Mouse (Mus musculus) embryonic facial prominence, embryonic 15.5 days (tissue): ENCODE results near the gene Rmnd1. TPM values are rescaled to one million over a fixed set of nuclear protein-coding genes. Genes with fewer than 3 reads are reported as not detected.

ENCODE experiments used
- ATAC-seq: fragments of 200-750 bp; cut with Nextera tagmentation; 2 replicates; pipeline ENCODE4 v1.8.0; 2017; ENCODE audit warnings: low read depth, moderate TSS enrichment; ENCODE audit not compliant: insufficient number of reproducible peaks, low FRiP score, low TSS enrichment
- H3K27ac ChIP-seq: fragments of 300-500 bp; sonication (generic); replicated peaks from 2 replicates; pipeline ENCODE4 v1.5.1; 2015; ENCODE audit warnings: mild to moderate bottlenecking, inconsistent platforms
- H3K27me3 ChIP-seq: fragments of 300-500 bp; sonication (generic); 2 replicates; pipeline ENCODE4 v1.6.1; 2015; ENCODE audit warnings: inconsistent platforms
- H3K36me3 ChIP-seq: fragments of 300-500 bp; sonication (generic); 2 replicates; pipeline ENCODE4 v1.6.1; 2015; ENCODE audit warnings: mild to moderate bottlenecking, inconsistent platforms
- H3K4me1 ChIP-seq: fragments of 300-500 bp; sonication (generic); 2 replicates; pipeline ENCODE4 v1.6.1; 2015; ENCODE audit warnings: inconsistent platforms
- H3K4me2 ChIP-seq: fragments of 300-500 bp; sonication (generic); replicated peaks from 2 replicates; pipeline ENCODE4 v1.6.1; 2015; ENCODE audit warnings: mild to moderate bottlenecking, inconsistent platforms
- H3K4me3 ChIP-seq: fragments of 300-500 bp; sonication (generic); replicated peaks from 2 replicates; pipeline ENCODE4 v1.5.1; 2015; ENCODE audit warnings: mild to moderate bottlenecking, inconsistent platforms
- H3K9ac ChIP-seq: fragments of 300-500 bp; sonication (generic); 2 replicates; pipeline ENCODE4 v1.6.1; 2015; ENCODE audit warnings: inconsistent platforms
- H3K9me3 ChIP-seq: fragments of 300-500 bp; sonication (generic); replicated peaks from 2 replicates; pipeline ENCODE4 v1.6.1; 2016; ENCODE audit warnings: inconsistent platforms
- WGBS: fragments of 180-500 bp; shearing (Covaris S2); methylation state at CpG from one replicate; pipeline ENCODE4 v1.1.7; 2015; 5-methylcytosine and 5-hydroxymethylcytosine counted together
- polyA plus RNA-seq: library from polyadenylated mRNA; unstranded; fragments of >200 nt; fragmentation: Nextera tagmentation; extraction: Ambion mirVana; gene quantifications from 2 replicates; pipeline ENCODE4 v1.2.1, GENCODE M21; 2015

Gene Rmnd1
- polyA plus RNA-seq, 1 experiment from 2014 or later, result 45.0 TPM

DNA sequence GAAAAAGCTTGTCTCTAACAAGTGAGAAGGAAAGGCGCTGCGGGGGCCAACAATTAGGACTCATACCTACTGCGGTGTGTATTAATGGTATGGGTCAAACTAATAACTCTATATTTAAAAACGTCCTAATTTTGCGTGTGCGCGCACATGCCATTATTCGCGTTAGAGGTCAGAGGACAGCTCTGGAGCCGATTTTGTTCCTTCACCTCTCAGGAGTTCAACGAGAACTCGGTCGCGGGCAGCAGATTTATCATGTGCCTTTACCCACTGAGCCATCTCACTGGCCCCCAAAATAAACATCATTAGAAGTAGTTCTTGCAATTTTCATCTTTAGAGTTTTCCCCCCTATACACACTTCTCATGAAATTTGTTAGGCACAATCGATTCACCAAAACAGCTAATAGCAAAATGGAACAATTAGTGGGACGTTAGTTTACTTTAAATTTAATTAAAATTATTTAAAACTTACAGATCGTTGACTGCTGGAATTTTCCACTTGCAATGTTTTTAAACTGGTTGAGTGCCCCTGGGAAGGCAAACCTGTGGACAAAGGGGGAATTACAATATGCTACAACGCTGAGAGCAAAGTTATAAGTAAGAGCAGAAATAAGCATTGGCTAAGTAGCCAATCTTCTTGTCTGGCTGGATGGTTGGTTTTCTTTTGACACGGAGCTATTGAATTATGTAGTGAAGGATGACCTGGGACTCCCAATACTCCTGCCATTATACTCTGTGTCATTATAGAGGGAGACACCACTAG is 988 bp upstream of the Rmnd1 start:
- H3K9ac ChIP-seq, result peak overlapping the region; percentile 76
- H3K27me3 ChIP-seq, result no peaks in the 10 kb centered on the region
- peaks cover 14% of the 10 kb centered on the region for H3K36me3 ChIP-seq
- H3K27ac ChIP-seq, result peak overlapping the region; percentile 91
- no peaks in the 10 kb centered on the region for H3K9me3 ChIP-seq
- peak overlapping the region; percentile 74 for H3K4me3 ChIP-seq
- 7% methylated on average over 19 of the region's 19 CpGs for WGBS
- H3K4me2 ChIP-seq, result peak overlapping the region; percentile 59
- H3K4me1 ChIP-seq, result peaks cover 17% of the 10 kb centered on the region
- no peak for ATAC-seq

GRCm38 (mm10) chr10:4431746-4432122 is 454 bp downstream of the Rmnd1 start:
- H3K27me3 ChIP-seq, result no peaks in the 10 kb centered on the region
- no peaks in the 10 kb centered on the region for H3K9me3 ChIP-seq
- WGBS, result 9% methylated on average over 5 of the region's 5 CpGs
- ATAC-seq, result peak; percentile 3; the same call in 1 of the 2 replicates
- peak overlapping the region; percentile 63 for H3K9ac ChIP-seq
- H3K4me3 ChIP-seq, result peak overlapping the region; percentile 74
- peak overlapping the region; percentile 69 for H3K4me2 ChIP-seq
- peaks cover 17% of the 10 kb centered on the region for H3K4me1 ChIP-seq
- peaks cover 17% of the 10 kb centered on the region for H3K36me3 ChIP-seq
- H3K27ac ChIP-seq, result 0 out of 2 replicates have a peak overlapping the region, but pooled peaks have one; percentile 55

- H3K27me3 ChIP-seq, result no peaks in the 10 kb centered on the region
- peak overlapping the region; percentile 74 for H3K4me3 ChIP-seq
- H3K9ac ChIP-seq, result 0 out of 2 replicates have a peak overlapping the region, but pooled peaks have one; percentile 3
Observed at GRCm38 (mm10) chr10:4430826-4431225, 1.4 kb downstream of the Rmnd1 start.

GRCm38 (mm10) chr10:4430399-4430798 is 1.8 kb downstream of the Rmnd1 start:
- WGBS, result 88% methylated on average over 8 of the region's 8 CpGs
- Histone ChIP-seq H3K4me1 (peaks cover 17% of the 10 kb centered on the region), H3K9me3 (no peaks in the 10 kb centered on the region), H3K36me3 (peaks cover 21% of the 10 kb centered on the region), H3K9ac (no peak overlapping the region), H3K27me3 (no peaks in the 10 kb centered on the region), H3K4me3 (no peak overlapping the region), H3K4me2 (no peak overlapping the region), H3K27ac (no peak overlapping the region)
- no peak for ATAC-seq

More at GRCm38 (mm10) chr10:4430826-4431225, 1.4 kb downstream of the Rmnd1 start:
- ATAC-seq, result no peak
- Histone ChIP-seq H3K4me1 (peaks cover 17% of the 10 kb centered on the region), H3K4me2 (peak overlapping the region; percentile 69), H3K27ac (no peak overlapping the region), H3K36me3 (peaks cover 19% of the 10 kb centered on the region), H3K9me3 (no peaks in the 10 kb centered on the region)
- WGBS, result 85% methylated on average over 3 of the region's 3 CpGs

DNA sequence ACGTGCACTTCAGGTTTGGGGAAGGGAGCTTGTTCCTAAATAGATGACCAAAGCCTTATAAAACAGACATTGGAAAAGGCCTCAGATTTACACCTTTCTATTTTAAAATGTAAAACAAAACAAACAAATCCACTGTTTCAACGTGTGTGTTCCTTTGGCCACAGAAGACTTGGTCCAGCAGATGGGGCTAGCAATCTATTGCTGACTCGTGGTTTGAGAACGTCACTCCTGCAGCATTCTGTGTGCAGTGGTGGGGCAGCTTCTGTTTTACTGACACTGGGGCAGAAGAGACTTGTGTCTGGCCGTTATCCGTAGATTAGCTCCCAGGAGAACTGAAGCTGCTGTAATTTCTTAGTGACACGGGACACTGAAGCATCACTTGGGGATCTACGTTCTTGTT is 6.9 kb downstream of the Rmnd1 start:
- 78% methylated on average over 8 of the region's 8 CpGs for WGBS
- Histone ChIP-seq H3K4me2 (no peak overlapping the region), H3K27ac (no peak overlapping the region), H3K4me1 (no peaks in the 10 kb centered on the region), H3K9ac (no peak overlapping the region), H3K4me3 (no peak overlapping the region), H3K36me3 (peaks cover 40% of the 10 kb centered on the region), H3K9me3 (no peaks in the 10 kb centered on the region), H3K27me3 (no peaks in the 10 kb centered on the region)
- ATAC-seq, result no peak

DNA sequence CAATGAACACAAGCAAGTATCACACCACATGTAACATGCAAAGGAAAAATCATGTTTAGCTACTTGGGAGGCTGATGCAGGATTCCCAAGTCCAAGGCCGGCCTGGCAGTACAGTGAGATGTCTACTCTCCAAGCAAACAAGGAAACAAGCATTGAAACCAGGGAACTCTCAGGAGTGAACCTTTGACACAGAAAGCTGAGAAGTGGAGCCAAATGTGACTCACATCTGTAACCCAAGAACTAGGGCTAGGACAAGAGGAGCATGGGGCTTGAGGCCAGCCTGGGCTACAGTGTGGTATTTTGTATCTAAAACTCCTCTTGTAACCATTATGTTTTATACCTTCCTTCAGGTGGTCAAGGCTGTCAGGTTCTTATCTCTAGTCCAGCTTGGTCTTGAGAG is 25.0 kb downstream of the Rmnd1 start:
- H3K9ac ChIP-seq, result no peak overlapping the region
- 85% methylated on average over 1 of the region's 1 CpGs for WGBS
- no peak overlapping the region for H3K4me2 ChIP-seq
- ATAC-seq, result no peak
- no peaks in the 10 kb centered on the region for H3K9me3 ChIP-seq
- no peak overlapping the region for H3K4me3 ChIP-seq
- H3K4me1 ChIP-seq, result no peaks in the 10 kb centered on the region
- H3K27me3 ChIP-seq, result no peaks in the 10 kb centered on the region
- H3K36me3 ChIP-seq, result peaks cover 37% of the 10 kb centered on the region
- no peak overlapping the region for H3K27ac ChIP-seq

- no peak for ATAC-seq
- Histone ChIP-seq H3K4me2 (no peak overlapping the region), H3K4me3 (no peak overlapping the region), H3K36me3 (peaks cover 36% of the 10 kb centered on the region), H3K9me3 (no peaks in the 10 kb centered on the region), H3K4me1 (no peaks in the 10 kb centered on the region), H3K9ac (no peak overlapping the region), H3K27me3 (no peaks in the 10 kb centered on the region), H3K27ac (no peak overlapping the region)
- WGBS, result 89% methylated on average over 5 of the region's 5 CpGs
Observed at GRCm38 (mm10) chr10:4405511-4405910, 26.7 kb downstream of the Rmnd1 start.

GRCm38 (mm10) chr10:4404895-4405491 is 27.2 kb downstream of the Rmnd1 start:
- H3K36me3 ChIP-seq, result peaks cover 32% of the 10 kb centered on the region
- no peak overlapping the region for H3K27ac ChIP-seq
- no peak for ATAC-seq

GRCm38 (mm10) chr10:4398058-4398457 is 34.1 kb downstream of the Rmnd1 start:
- H3K4me1 ChIP-seq, result no peaks in the 10 kb centered on the region
- no peaks in the 10 kb centered on the region for H3K9me3 ChIP-seq
- 84% methylated on average over 5 of the region's 5 CpGs for WGBS
- H3K4me3 ChIP-seq, result no peak overlapping the region
- peaks cover 34% of the 10 kb centered on the region for H3K36me3 ChIP-seq
- H3K27me3 ChIP-seq, result no peaks in the 10 kb centered on the region
- H3K27ac ChIP-seq, result no peak overlapping the region
- H3K4me2 ChIP-seq, result no peak overlapping the region
- H3K9ac ChIP-seq, result no peak overlapping the region
- no peak for ATAC-seq

More at GRCm38 (mm10) chr10:4404895-4405491, 27.2 kb downstream of the Rmnd1 start:
- H3K9me3 ChIP-seq, result no peaks in the 10 kb centered on the region
- no peaks in the 10 kb centered on the region for H3K4me1 ChIP-seq
- no peaks in the 10 kb centered on the region for H3K27me3 ChIP-seq
- no peak overlapping the region for H3K4me2 ChIP-seq
- 57% methylated on average over 5 of the region's 5 CpGs for whole genome bisulfite sequencing
- no peak overlapping the region for H3K9ac ChIP-seq
- no peak overlapping the region for H3K4me3 ChIP-seq

GRCm38 (mm10) chr10:4395321-4395720 is 36.9 kb downstream of the Rmnd1 start:
- no peak overlapping the region for H3K4me3 ChIP-seq
- no peak overlapping the region for H3K27ac ChIP-seq
- H3K9ac ChIP-seq, result no peak overlapping the region
- H3K9me3 ChIP-seq, result no peaks in the 10 kb centered on the region
- ATAC-seq, result no peak
- H3K4me2 ChIP-seq, result no peak overlapping the region
- H3K4me1 ChIP-seq, result peaks cover 17% of the 10 kb centered on the region
- WGBS, result 83% methylated on average over 3 of the region's 3 CpGs
- H3K27me3 ChIP-seq, result no peaks in the 10 kb centered on the region
- peaks cover 32% of the 10 kb centered on the region for H3K36me3 ChIP-seq

DNA sequence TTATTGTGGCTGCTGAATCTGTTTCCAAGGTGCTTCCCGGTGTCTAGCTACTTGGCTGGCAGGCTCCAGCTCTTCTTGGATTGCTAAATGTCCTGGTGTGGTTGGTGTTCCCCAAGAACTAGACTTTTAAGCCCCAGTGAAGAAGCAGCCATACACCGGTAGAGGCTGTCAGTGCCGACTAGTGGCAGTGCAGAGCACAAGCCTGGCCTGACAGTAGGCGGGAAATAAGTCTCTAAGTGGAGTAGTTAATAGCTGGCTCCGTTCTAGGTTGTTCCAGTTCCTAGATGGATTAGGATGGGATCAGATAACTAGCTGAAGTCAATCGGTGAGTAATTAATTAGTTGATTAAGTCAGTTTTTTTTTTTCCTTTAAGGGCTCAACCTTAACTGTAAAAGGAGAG is 40.3 kb downstream of the Rmnd1 start:
- no peak overlapping the region for H3K4me3 ChIP-seq
- no peak overlapping the region for H3K9ac ChIP-seq
- no peak overlapping the region for H3K27ac ChIP-seq
- H3K4me2 ChIP-seq, result peak overlapping the region; percentile 6; the same call in 1 of the 2 replicates
- peaks cover 12% of the 10 kb centered on the region; the same call in 1 of the 2 replicates for H3K36me3 ChIP-seq
- no peaks in the 10 kb centered on the region for H3K9me3 ChIP-seq
- 41% methylated on average over 6 of the region's 6 CpGs for WGBS
- peaks cover 35% of the 10 kb centered on the region for H3K4me1 ChIP-seq
- H3K27me3 ChIP-seq, result no peaks in the 10 kb centered on the region
- no peak for ATAC-seq
